Mouse (Mus musculus) E14TG2a.4 (cell line): ENCODE data around the gene Arhgef7.

Source experiments
- H3K27me3 ChIP-seq: 2 replicates; pipeline ENCODE4 v1.6.1; 2014; ENCODE audit warnings: low read length, control low read depth; ENCODE audit not compliant: insufficient read depth
- H3K36me3 ChIP-seq: 2 replicates; pipeline ENCODE4 v1.6.1; 2014; ENCODE audit warnings: low read length, control low read depth; ENCODE audit not compliant: insufficient read depth
- H3K4me1 ChIP-seq: replicated peaks from 2 replicates; pipeline ENCODE4 v1.6.1; 2014; ENCODE audit warnings: low read depth, low read length, control low read depth
- H3K4me3 ChIP-seq: replicated peaks from 2 replicates; pipeline ENCODE4 v1.5.1; 2014; ENCODE audit warnings: mild to moderate bottlenecking, low read length
- H3K9me3 ChIP-seq: 2 replicates; pipeline ENCODE4 v1.6.1; 2014; ENCODE audit warnings: low read length, control low read depth
- CTCF ChIP-seq: conservative IDR thresholded peaks from 2 replicates; pipeline ENCODE4 v1.5.1; 2014; ENCODE audit warnings: low read length
- NANOG ChIP-seq: IDR thresholded peaks from 2 replicates; pipeline ENCODE4 v1.6.1; 2014; ENCODE audit warnings: borderline replicate concordance, low read length, mixed read lengths
- POU5F1 ChIP-seq: IDR thresholded peaks from 2 replicates; pipeline ENCODE4 v1.6.1; 2014; ENCODE audit warnings: low read length, borderline replicate concordance

Arhgef7 gene

DNA sequence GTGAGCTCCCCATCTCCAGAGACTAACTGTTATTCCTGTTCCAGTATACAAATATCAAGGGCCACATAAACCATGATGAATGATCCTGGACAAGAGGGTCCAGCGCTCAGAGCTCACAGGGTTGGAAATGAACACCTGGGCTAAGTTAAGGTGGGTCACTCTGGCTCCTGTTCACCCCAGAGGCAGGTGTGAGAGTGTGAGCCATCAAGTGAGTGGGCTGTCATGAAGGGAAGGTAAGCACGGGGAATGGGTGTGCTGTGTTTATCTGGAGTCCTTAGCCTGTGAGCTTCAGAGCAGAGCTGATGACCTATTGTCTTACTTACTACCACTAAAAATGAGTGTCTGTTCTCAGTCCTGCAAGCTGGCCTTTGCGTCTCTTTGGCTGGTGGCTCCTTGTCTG is 157.1 kb downstream of the Arhgef7 start:
- H3K9me3 ChIP-seq, result peaks cover 43% of the 10 kb centered on the region
- TF ChIP-seq NANOG (no peak), POU5F1 (no peak), CTCF (no peak)
- H3K36me3 ChIP-seq, result no peaks in the 10 kb centered on the region
- no peak overlapping the region for H3K4me3 ChIP-seq
- H3K4me1 ChIP-seq, result no peaks in the 10 kb centered on the region
- H3K27me3 ChIP-seq, result no peaks in the 10 kb centered on the region
